Mouse (Mus musculus) neural tube, embryonic 11.5 days (tissue): Measurements from ENCODE around the gene Atxn1. TPM values are rescaled to one million over a fixed set of nuclear protein-coding genes. Genes with fewer than 3 reads are reported as not detected.
A peak's percentile ranks its signal among the peaks of the same experiment; 100 is the strongest.

Experiments used
- ATAC-seq: fragments of 200-750 bp; cut with Nextera tagmentation; 2 replicates; pipeline ENCODE4 v1.8.0; 2017; ENCODE audit warnings: moderate number of reproducible peaks, mild to moderate bottlenecking, moderate TSS enrichment, moderate library complexity; ENCODE audit not compliant: insufficient read depth, low FRiP score, low TSS enrichment
- DNase-seq: peaks from one replicate; pipeline ENCODE4 v3.0.0-alpha.2; 2015; ENCODE audit warnings: low spot score
- H3K27ac ChIP-seq: fragments of 300-500 bp; sonication (generic); 2 replicates; pipeline ENCODE4 v1.5.1; 2014; ENCODE audit warnings: low read depth, mild to moderate bottlenecking, low read length
- H3K27me3 ChIP-seq: fragments of 300-500 bp; sonication (generic); 2 replicates; pipeline ENCODE4 v1.6.1; 2014; ENCODE audit warnings: mild to moderate bottlenecking, low read length, mixed read lengths; ENCODE audit not compliant: control insufficient read depth, insufficient read depth
- H3K36me3 ChIP-seq: fragments of 300-500 bp; sonication (generic); 2 replicates; pipeline ENCODE4 v1.6.1; 2014; ENCODE audit warnings: mild to moderate bottlenecking, low read length, moderate library complexity, mixed read lengths; ENCODE audit not compliant: control insufficient read depth, insufficient read depth
- H3K4me1 ChIP-seq: fragments of 300-500 bp; sonication (generic); 2 replicates; pipeline ENCODE4 v1.6.1; 2014; ENCODE audit warnings: low read length, mixed read lengths; ENCODE audit not compliant: control insufficient read depth, insufficient read depth
- H3K4me2 ChIP-seq: fragments of 300-500 bp; sonication (generic); 2 replicates; pipeline ENCODE4 v1.6.1; 2014; ENCODE audit warnings: low read depth, mild to moderate bottlenecking, moderate library complexity
- H3K4me3 ChIP-seq: fragments of 300-500 bp; sonication (generic); 2 replicates; pipeline ENCODE4 v1.5.1; 2014; ENCODE audit warnings: low read depth, low read length
- H3K9ac ChIP-seq: fragments of 300-500 bp; sonication (generic); 2 replicates; pipeline ENCODE4 v1.6.1; 2014; ENCODE audit warnings: mild to moderate bottlenecking, low read length
- H3K9me3 ChIP-seq: fragments of 300-500 bp; sonication (generic); 2 replicates; pipeline ENCODE4 v1.6.1; 2016; ENCODE audit warnings: low read length; ENCODE audit not compliant: control insufficient read depth
- WGBS: fragments of 180-500 bp; shearing (Covaris S2); extraction: QIAGEN DNeasy Blood & Tissue Kit; methylation state at CpG from one replicate; pipeline ENCODE4 v1.1.7; 2014; 5-methylcytosine and 5-hydroxymethylcytosine counted together
- polyA plus RNA-seq: library from polyadenylated mRNA; unstranded; fragments of >200 nt; fragmentation: Nextera tagmentation; extraction: Ambion mirVana; gene quantifications from 2 replicates; pipeline ENCODE4 v1.2.1, GENCODE M21; 2014

Gene Atxn1
- polyA plus RNA-seq, 1 experiment from 2014 or later, result 1.1 TPM

- Histone ChIP-seq H3K27ac (no peak overlapping the region), H3K9ac (no peak overlapping the region), H3K4me2 (no peak overlapping the region), H3K4me1 (peaks cover 6% of the 10 kb centered on the region; the same call in 1 of the 2 replicates), H3K36me3 (no peaks in the 10 kb centered on the region), H3K27me3 (no peaks in the 10 kb centered on the region), H3K9me3 (no peaks in the 10 kb centered on the region), H3K4me3 (no peak overlapping the region)
- ATAC-seq (no peak), DNase-seq (no peak)
- WGBS, result 86% methylated on average over 5 of the region's 5 CpGs
Measured at GRCm38 (mm10) chr13:45514115-45514514, 450.7 kb downstream of the Atxn1 start.

- Histone ChIP-seq H3K9me3 (no peaks in the 10 kb centered on the region), H3K36me3 (no peaks in the 10 kb centered on the region), H3K4me3 (no peak overlapping the region), H3K27me3 (0 out of 2 replicates have a peak, but pooled peaks cover 3% of the 10 kb centered on the region), H3K4me2 (no peak overlapping the region), H3K4me1 (peaks cover 10% of the 10 kb centered on the region; the same call in 1 of the 2 replicates), H3K27ac (no peak overlapping the region), H3K9ac (no peak overlapping the region)
- no peak for ATAC-seq
- WGBS, result 90% methylated on average over 12 of the region's 12 CpGs
- DNase-seq, result no peak
Measured at GRCm38 (mm10) chr13:45513009-45513984, 451.5 kb downstream of the Atxn1 start.

GRCm38 (mm10) chr13:45512531-45512930 is 452.3 kb downstream of the Atxn1 start:
- Histone ChIP-seq H3K4me3 (no peak overlapping the region), H3K27ac (no peak overlapping the region), H3K4me2 (no peak overlapping the region), H3K9ac (no peak overlapping the region), H3K9me3 (no peaks in the 10 kb centered on the region), H3K36me3 (no peaks in the 10 kb centered on the region), H3K27me3 (0 out of 2 replicates have a peak, but pooled peaks cover 5% of the 10 kb centered on the region), H3K4me1 (peaks cover 10% of the 10 kb centered on the region; the same call in 1 of the 2 replicates)
- DNase-seq (peak; percentile 30), ATAC-seq (no peak)
- WGBS, result 81% methylated on average over 8 of the region's 8 CpGs

GRCm38 (mm10) chr13:45511706-45512435 is 452.9 kb downstream of the Atxn1 start:
- H3K4me3 ChIP-seq, result no peak overlapping the region
- no peaks in the 10 kb centered on the region for H3K36me3 ChIP-seq
- ATAC-seq (no peak), DNase-seq (no peak)
- H3K9me3 ChIP-seq, result no peaks in the 10 kb centered on the region
- 0 out of 2 replicates have a peak overlapping the region, but pooled peaks have one; percentile 27 for H3K27ac ChIP-seq
- no peak overlapping the region for H3K9ac ChIP-seq
- no peak overlapping the region for H3K4me2 ChIP-seq
- 0 out of 2 replicates have a peak, but pooled peaks cover 5% of the 10 kb centered on the region for H3K27me3 ChIP-seq
- 0 out of 2 replicates have a peak, but pooled peaks cover 8% of the 10 kb centered on the region for H3K4me1 ChIP-seq
- 87% methylated on average over 6 of the region's 6 CpGs for WGBS

- H3K9me3 ChIP-seq, result no peaks in the 10 kb centered on the region
- H3K36me3 ChIP-seq, result no peaks in the 10 kb centered on the region
- WGBS, result 62% methylated on average over 6 of the region's 6 CpGs
- ATAC-seq, result no peak
- no peak overlapping the region for H3K4me2 ChIP-seq
- H3K4me1 ChIP-seq, result 0 out of 2 replicates have a peak, but pooled peaks cover 4% of the 10 kb centered on the region
- H3K4me3 ChIP-seq, result no peak overlapping the region
- no peak overlapping the region for H3K27ac ChIP-seq
- no peak for DNase-seq
- H3K9ac ChIP-seq, result no peak overlapping the region
- 0 out of 2 replicates have a peak, but pooled peaks cover 5% of the 10 kb centered on the region for H3K27me3 ChIP-seq
Measured at GRCm38 (mm10) chr13:45509366-45509765, 455.4 kb downstream of the Atxn1 start.

GRCm38 (mm10) chr13:45508495-45508894 is 456.3 kb downstream of the Atxn1 start:
- Histone ChIP-seq H3K36me3 (no peaks in the 10 kb centered on the region), H3K4me3 (peak overlapping the region; percentile 52), H3K4me2 (peak overlapping the region; percentile 93), H3K4me1 (0 out of 2 replicates have a peak, but pooled peaks cover 4% of the 10 kb centered on the region), H3K9ac (no peak overlapping the region), H3K27ac (no peak overlapping the region), H3K27me3 (0 out of 2 replicates have a peak, but pooled peaks cover 5% of the 10 kb centered on the region), H3K9me3 (no peaks in the 10 kb centered on the region)
- ATAC-seq (peak; percentile 65; the same call in 1 of the 2 replicates), DNase-seq (peak; percentile 61)
- 2% methylated on average over 8 of the region's 8 CpGs for WGBS

- WGBS, result under 1% methylated on average over 62 of the region's 63 CpGs
- H3K4me1 ChIP-seq, result 0 out of 2 replicates have a peak, but pooled peaks cover 4% of the 10 kb centered on the region
- 0 out of 2 replicates have a peak, but pooled peaks cover 5% of the 10 kb centered on the region for H3K27me3 ChIP-seq
- ATAC-seq, result peak; percentile 84
- H3K4me2 ChIP-seq, result peak within 1 kb of the TSS; percentile 93
- DNase-seq, result peak; percentile 81
- H3K36me3 ChIP-seq, result no peaks in the 10 kb centered on the region
- H3K4me3 ChIP-seq, result peak within 1 kb of the TSS; percentile 52
- H3K27ac ChIP-seq, result no peak within 1 kb of the TSS
- H3K9ac ChIP-seq, result peak within 1 kb of the TSS; percentile 54
- H3K9me3 ChIP-seq, result no peaks in the 10 kb centered on the region
Measured at GRCm38 (mm10) chr13:45507274-45508229, 457.3 kb downstream of the Atxn1 start, which contains the start of gene Gmpr. Gmpr (plus strand) TSS chr13:45507444.
